Mouse (Mus musculus): ENCODE results near the gene Bcl6.

DNA sequence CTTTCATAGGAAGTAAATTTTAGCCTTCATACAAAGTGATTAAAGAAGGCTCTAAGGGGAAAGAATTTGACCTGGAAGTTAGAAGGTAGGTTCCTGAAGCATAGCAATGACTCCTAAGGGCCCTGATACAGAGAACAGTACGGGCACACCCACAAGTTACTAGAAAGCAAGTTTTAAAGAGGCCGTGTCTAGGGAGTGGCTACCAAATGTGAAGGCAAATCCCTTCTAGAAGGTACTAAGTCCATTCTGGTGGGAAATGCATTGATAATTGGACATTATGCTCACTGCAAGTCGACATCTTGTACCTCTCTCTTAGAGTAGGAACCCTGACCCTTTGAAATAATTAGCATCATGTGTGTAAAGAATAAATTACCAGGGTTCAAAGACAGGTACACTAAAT, 47.7 kb upstream of the Bcl6 start:
- TF ChIP-seq CTCF (IDR thresholded peaks at IDR 0.05; ENCODE audit: borderline replicate concordance, control insufficient read depth, extremely low read depth, insufficient read depth, low read length, poor library complexity) (no peak), POLR2A (IDR thresholded peaks at IDR 0.05; ENCODE audit: control insufficient read depth, extremely low read depth, insufficient read depth, low read length, poor library complexity) (no peak)
